Mouse (Mus musculus) right cerebral cortex, postnatal 14 days (tissue): ENCODE measurements around the gene Nans.

ENCODE experiments used
- DNase-seq: peaks from one replicate; pipeline ENCODE4 v3.0.0; 2022

Nans gene

GRCm38 (mm10) chr4:46489028-46489925, at the start of gene Nans:
Gene Nans, plus strand, starts transcription at chr4:46489248.
- peak; percentile 93 for DNase-seq

GRCm38 (mm10) chr4:46442501-46442900, 46.5 kb upstream of the Nans start:
- no peak for DNase-seq

GRCm38 (mm10) chr4:46445237-46445945, 43.7 kb upstream of the Nans start:
- DNase-seq, result no peak

- no peak for DNase-seq
These were observed 41.6 kb upstream of the Nans start for GRCm38 (mm10) chr4:46447461-46447860.

- DNase-seq, result no peak
These were observed 40.2 kb upstream of the Nans start for GRCm38 (mm10) chr4:46448886-46449285.

GRCm38 (mm10) chr4:46450020-46450518, 39.0 kb upstream of the Nans start:
- no peak for DNase-seq

- DNase-seq, result peak; percentile 92
These were observed 38.4 kb upstream of the Nans start, which contains the start of gene Anp32b for GRCm38 (mm10) chr4:46450519-46451131. Gene Anp32b, plus strand, starts transcription at chr4:46450902.

- DNase-seq, result peak; percentile 62
These were observed 37.7 kb upstream of the Nans start for GRCm38 (mm10) chr4:46451240-46451757.

GRCm38 (mm10) chr4:46451758-46452480, 37.1 kb upstream of the Nans start:
- peak; percentile 75 for DNase-seq

- DNase-seq, result peak; percentile 53
These were observed 36.6 kb upstream of the Nans start for GRCm38 (mm10) chr4:46452481-46452850.

- no peak for DNase-seq
These were observed 36.0 kb upstream of the Nans start for GRCm38 (mm10) chr4:46452855-46453719.

- no peak for DNase-seq
These were observed 34.8 kb upstream of the Nans start for GRCm38 (mm10) chr4:46454097-46454864.

GRCm38 (mm10) chr4:46456762-46457161, 32.3 kb upstream of the Nans start:
- no peak for DNase-seq

GRCm38 (mm10) chr4:46457186-46457585, 31.9 kb upstream of the Nans start:
- no peak for DNase-seq

- no peak for DNase-seq
These were observed 30.6 kb upstream of the Nans start for GRCm38 (mm10) chr4:46458411-46458810.

- DNase-seq, result peak; percentile 55
These were observed 25.8 kb upstream of the Nans start for GRCm38 (mm10) chr4:46463130-46463830.

GRCm38 (mm10) chr4:46465740-46466139, 23.3 kb upstream of the Nans start:
- DNase-seq, result no peak

- no peak for DNase-seq
These were observed 13.9 kb upstream of the Nans start for GRCm38 (mm10) chr4:46475101-46475500.

- DNase-seq, result no peak
These were observed 10.0 kb upstream of the Nans start for GRCm38 (mm10) chr4:46479081-46479480.
